Mouse (Mus musculus): ENCODE data around the gene Gm20498.
"Not testable (repeated sequence)": the region's sequence is repeated elsewhere in the genome, so short reads cannot be mapped to it uniquely, and the experiment has no call there.

DNA sequence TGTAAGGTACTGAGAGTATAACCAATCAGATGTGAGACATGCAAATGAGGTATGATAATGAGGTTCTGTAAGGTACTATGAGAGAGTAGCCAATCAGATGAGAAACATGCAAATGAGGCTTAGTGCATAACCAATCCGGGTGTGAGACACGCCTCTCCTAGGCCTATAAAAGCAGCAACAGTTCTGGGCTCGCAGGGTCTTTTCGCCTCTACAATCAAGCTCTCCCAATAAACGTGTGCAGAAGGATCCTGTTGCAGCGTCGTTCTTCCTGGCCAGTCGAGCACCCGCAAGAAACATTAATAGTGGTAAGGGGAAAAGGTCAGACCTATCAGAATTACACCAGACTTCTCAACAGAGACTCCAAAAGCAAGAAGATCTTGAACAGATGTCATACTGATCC, 93.7 kb downstream of the Gm20498 start:
- TF ChIP-seq CTCF (IDR thresholded peaks at IDR 0.05; ENCODE audit: control insufficient read depth, insufficient read depth, insufficient read length); MAX (IDR thresholded peaks at IDR 0.05); MYOG (IDR thresholded peaks at IDR 0.05; ENCODE audit: control insufficient read depth, extremely low read depth, insufficient read length); CEBPB (IDR thresholded peaks at IDR 0.05; ENCODE audit: low read depth); MYOD1 (IDR thresholded peaks at IDR 0.05; ENCODE audit: control insufficient read depth, insufficient read length, low read depth); USF1 (IDR thresholded peaks at IDR 0.05; ENCODE audit: low read depth); FOSL1 (IDR thresholded peaks at IDR 0.05; ENCODE audit: insufficient read depth, low read length, poor library complexity, severe bottlenecking): not testable (repeated sequence)
